Mouse (Mus musculus) megakaryocyte, embryonic 14.5 days (primary cell): ENCODE results near the gene 1700067K01Rik.

Source experiments
- FLI1 ChIP-seq: IDR thresholded peaks from 2 replicates; pipeline ENCODE4 v1.6.1; 2012; ENCODE audit warnings: low read length, inconsistent platforms, mixed read lengths
- GATA1 ChIP-seq: IDR thresholded peaks from 3 replicates; pipeline ENCODE4 v1.6.1; 2012; ENCODE audit warnings: mixed read lengths, low read length, inconsistent platforms, borderline replicate concordance

DNA sequence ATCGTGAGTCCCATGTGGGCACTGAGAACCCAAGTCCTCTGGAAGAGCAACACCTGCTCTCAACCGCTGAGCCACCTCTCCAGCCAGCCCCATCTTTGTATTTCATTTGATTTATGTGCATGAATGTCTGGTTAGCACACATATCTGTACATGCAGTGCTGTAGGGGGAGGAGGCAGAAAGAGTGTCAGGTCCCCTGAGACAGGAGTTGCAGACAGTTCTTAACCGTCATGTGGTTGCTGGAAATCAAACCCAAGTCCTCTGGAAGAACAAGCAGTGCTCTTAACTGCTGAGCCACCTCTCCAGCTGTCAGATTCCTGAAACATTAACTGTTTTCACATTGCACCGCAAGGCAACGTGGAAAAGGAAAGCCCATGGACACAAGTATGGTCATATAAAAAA is 46.9 kb downstream of the 1700067K01Rik start:
- TF ChIP-seq GATA1 (no peak), FLI1 (no peak)
